Mouse (Mus musculus): ENCODE results near the gene Cacul1. TPM values are rescaled to one million over a fixed set of nuclear protein-coding genes. Genes with fewer than 3 reads are reported as not detected.
A peak's percentile ranks its signal among the peaks of the same experiment; 100 is the strongest.

The Cacul1 gene
- total RNA-seq, 2 experiments from 2014 or later = 42.3 to 44.7 TPM

DNA sequence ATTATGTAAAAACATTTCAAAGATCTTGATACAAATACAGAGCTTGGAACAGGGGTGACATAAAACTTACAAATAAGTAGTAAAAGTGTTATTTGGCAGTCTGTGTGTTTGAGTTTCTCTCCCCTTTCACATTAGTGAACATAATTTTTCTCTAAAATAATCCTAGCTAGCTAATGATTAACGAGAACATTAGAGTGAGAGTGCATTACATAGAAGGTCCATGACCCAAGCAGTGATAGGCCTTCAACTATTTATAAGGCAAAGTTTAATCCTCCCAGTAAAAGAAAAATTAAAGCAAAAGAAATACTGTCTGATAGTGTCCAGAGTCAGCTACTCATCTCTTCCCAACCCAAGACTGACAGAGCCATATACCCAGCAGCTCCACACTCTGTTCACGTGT, 48.9 kb downstream of the Cacul1 start:
- DNase-seq = no peak

DNA sequence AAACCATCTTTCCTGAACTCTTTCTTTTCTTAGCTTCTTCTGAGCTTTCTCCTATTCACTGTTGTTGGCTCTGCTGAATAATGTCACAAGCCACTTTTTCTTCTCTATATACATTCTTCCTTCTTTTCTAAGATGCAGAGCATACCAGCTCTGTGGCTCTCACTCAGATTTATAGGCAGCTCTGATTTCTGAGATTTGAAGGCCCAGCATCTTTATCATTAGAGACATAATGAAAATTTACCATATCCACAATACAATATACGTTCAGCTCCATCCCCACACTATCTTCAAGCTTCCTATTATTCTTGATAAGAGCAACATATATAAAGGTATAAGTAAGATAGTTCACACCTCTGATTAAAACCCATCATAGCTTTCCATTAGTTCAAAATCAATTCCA, 50.7 kb downstream of the Cacul1 start:
- no peak for DNase-seq

DNA sequence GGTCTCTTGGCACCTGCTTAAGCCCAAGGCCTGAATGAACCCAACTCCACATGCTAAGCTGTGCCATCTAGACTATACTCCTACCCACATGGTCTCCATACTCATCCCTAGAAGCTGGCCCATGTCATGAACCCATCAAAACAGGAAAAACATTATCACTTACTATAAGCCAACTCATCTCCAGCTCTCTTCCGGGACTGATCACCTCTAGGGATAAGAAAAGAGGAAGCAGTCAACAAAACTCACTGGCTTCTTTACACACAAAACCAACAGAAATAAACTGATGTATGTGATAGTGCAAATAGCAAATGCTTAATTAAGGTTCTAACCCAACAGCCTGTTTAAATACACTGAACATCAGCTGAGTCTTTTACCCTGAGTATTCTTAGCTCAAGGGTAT, 51.5 kb downstream of the Cacul1 start:
- no peak for DNase-seq

DNA sequence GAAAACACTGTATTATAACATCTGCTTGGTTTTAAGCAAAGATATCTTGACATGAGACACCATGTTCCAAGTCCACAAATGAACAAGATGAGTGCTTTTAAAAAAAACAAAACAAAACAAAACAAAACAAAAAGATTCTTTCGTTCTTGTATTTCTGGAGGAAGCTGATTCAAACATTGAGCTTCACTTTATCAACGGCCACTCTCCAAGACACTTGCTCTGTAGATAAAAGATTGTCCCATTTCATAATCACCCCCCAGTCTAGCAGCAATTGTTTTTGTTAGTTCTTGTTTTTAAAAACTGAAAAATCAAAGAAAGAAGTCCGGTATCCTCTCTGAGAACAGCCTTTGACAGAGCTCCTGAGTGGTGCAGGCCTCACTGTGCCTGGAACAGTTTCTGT, 52.2 kb downstream of the Cacul1 start:
- no peak for DNase-seq

DNA sequence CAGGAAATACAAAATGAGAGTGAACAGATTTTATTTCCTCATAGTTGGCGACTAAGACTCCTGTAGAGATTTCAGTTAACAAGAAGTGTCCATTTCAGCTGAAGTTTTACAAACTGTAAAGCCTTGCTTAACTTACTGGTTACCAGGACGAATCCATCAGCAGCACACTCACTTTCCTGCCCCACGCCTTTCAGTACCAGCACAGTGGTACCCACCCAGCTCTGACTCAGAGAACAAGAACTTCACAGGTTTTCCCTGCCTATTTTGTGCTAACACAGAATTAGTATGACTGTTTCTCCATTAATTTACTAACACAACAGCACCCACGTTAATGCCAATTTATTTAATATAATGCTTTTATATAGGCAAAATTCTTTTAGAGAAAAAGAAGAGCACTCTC, 53.9 kb downstream of the Cacul1 start:
- no peak for DNase-seq

DNA sequence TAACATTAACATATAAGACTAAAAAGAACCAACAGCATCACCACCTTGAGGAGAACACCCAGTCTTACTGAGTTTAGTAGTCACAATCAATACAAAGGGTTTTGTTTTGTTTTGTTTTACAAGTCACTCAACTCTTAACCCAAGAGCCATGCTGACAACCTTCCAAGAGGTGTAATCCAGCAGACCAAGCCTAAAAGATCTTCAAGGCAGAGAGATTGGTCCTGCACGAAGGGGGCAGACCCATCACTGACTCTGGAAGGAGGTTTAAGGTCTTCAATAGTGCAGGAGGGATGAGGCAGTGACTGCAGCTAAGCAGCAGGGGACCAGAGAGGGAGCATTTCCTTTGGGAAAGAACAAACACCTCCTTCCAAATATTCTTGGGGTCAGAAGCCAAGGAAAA, 55.7 kb downstream of the Cacul1 start:
- DNase-seq = no peak

DNA sequence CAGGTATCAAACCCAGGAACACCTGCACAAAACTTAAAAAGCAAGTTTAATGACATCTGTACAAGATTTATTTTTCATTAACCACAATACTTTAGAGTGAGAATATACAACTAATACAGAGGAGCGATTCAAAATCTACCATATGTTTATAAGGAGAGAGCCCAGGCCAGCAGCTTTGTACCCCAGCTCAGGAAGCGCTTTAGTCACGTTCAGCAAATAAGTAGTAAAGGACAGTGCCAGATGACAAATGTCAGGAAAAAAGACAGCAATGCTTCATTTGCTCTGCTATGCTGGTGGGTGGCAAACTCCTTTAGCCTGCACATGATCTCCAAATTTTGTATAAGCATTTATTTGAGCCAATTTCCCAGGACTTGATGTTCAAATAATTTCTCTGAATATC, 56.1 kb downstream of the Cacul1 start:
- no peak for DNase-seq

DNA sequence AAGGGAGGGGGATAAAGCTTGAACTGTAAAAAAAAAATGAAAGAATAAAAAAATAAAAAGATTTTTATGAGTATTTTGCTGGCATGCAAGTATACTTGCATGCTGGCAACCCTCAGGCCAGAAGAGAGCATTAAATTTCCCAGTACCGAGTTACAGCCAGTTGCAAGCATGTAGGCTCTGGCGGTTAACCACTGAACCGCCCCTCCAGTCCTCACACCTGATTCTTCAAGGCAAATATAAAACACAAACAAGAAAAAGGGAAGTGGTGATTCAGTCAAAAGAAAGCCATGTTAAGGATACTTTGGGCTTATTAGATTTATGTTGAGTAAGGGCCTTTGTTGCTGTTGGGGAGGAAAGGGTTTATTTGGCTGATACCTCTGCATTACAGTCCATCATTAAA, 60.7 kb downstream of the Cacul1 start:
- DNase-seq = no peak

DNA sequence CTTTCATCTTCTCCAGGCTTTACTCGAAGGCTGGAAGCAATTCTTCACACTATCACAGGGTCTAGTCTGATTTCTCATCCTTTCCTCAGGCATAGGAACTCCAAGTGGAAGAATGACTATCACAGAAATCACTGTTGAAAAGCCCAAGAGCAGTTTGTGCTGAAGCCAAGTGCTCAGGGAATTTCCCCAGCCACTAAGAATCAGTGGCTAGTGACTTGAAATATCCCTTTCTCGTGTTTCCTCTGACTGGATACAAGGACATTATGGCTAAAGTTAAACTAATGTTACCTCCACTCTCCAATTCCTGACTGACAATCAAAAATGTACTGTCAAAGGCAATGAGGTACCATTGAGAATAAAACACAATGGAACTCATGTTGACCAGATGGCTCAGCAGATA, 65.8 kb downstream of the Cacul1 start:
- DNase-seq = no peak

DNA sequence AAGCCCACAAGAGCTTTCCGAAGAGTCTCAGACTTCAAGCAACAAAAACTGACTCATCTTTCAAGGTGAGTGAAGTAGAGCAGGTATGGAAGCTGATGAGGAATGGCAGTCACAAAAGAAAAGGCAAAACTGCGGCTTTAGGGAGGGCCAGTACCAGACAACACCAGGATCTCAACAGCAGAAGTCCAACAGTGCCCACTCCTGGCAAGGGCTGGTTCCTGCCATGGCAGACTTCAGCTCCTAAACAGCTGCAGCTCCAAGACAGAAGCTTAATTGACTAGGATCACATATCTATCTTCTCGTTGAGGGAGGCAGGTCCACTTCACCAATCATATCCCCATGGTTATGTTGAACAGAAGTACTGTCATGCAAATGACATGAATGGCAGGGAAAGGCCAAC, 67.4 kb downstream of the Cacul1 start:
- DNase-seq = peak in 1 of 2 experiments; percentile 52

DNA sequence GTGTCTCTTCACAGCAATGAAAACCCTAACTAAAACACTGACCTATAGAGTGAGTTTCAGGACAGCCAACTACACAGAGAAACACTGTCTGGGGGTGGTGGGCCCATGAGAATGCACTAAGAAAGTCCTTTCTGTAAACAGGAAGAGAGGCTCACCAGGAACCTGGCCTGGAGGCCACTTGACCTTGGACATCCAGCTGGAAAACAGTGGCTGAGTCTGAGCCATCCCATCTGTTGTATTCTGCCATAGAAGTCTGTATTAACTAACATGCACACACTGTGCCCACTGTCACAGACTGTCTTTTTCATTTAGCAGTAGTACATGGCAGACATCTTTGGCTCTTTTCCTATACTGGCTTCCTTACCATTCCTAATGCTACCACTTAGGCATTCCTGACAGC, 80.6 kb downstream of the Cacul1 start:
- DNase-seq = no peak

DNA sequence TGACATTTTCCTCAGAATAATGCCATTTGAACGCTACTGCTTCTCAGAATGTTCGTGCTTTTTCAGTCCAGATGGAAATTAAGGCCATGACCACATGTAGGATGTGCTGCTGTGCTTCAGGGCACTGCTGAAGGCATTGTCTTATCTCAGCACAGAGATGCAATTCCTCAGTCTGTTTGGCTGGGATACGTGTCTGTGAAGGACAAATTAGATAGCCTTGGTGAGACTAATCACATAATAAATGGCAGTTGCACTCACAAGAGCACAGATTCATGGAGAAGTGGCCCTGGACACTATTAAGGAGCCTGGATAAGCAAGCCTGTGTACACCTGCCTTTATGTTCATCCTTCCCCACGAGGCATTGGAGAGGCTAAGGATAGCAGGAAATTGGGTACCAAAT, 83.7 kb downstream of the Cacul1 start:
- no peak for DNase-seq

DNA sequence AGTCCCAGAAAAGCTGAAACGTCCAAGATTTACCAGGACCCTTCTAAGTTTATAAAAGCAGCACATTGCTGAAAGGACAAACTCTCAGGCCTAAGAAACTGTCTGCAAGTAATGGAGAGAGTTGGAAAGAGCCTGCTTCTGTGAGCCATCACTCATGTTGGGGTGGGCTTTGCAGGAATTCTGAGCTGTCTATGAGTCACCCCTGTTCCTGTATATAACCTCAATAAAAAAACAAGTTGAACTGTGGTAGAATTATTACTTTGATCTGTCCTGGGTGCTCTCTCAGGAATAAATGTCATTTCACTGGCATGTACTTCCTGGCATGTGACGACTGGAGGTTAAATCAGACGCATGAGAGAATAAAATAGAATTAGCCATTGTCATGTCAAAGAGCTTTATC, 85.1 kb downstream of the Cacul1 start:
- no peak for DNase-seq

DNA sequence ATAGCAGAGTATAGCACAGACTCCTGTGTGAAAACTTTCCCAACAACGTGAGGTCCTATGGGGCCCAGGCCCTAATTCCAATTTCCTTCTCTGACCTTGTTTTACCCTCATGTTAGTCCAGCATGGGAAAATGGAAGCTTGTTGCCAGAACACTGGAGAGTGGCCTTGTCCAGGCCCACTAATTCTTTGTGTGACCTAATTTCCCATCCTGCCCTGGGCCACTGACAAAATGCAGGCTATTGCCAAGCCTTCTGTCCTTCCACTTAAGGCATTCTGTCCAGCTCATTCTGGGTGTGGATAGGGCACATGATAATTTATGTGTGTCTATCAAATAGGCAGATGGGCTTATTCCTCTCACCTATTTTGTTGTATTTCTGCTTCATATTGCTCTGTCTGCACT, 91.3 kb downstream of the Cacul1 start:
- peak; percentile 45 to 73 for DNase-seq

DNA sequence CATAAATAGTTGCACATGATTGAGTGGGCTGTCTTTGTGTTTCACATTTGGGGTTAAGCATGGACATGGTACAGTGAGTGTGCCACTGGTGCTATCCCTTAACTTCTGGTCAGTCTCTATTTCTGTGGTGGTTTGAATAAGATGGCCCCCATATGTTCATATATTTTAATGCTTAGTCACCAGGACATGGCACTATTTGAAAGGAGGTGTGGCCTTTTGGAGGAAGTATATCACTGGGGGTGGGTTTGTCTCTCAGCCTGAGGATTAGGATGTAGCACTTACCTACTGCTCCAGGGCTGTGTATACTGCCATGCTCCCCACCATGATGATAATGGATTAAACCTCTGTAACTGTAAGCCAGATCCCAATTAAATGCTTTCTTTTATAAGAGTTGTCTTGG, 95.6 kb downstream of the Cacul1 start:
- DNase-seq = no peak

DNA sequence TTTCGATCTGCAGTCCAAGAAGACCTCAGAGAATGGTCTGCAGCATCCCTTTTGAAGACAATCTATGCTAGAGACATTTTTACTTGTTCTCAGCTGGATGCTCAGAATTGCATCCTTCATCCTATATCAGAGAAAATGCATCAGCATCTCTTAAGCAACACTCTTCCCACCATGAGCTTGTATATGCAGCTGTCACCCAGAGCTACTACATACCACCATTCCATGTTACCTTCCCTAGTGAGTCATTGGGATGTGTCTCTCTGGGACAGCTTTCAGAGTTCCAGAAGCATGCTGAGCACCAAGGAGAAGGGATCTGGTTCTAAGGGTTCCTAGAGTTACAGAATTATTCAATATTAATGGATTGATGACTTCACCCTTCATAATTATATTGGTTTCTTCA, 102.0 kb downstream of the Cacul1 start:
- DNase-seq = no peak

DNA sequence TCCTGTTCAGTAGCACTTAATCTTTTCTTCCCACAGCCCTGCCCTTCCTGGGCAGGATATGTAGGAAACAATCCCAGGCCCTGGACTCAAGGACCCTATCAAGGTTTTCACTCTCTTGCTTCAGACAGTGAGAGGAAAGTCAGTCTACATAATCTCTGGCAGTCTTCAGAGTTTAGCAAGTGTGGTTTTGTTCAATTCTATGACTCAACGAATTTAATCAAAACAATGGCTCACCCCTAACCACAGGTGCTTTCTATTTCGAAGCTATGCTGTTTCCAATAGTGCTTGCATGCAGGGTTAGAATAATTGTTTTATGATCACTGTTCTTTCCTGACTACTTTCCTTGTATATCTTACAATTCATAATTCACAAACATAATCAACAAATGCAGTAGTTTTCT, 103.0 kb downstream of the Cacul1 start:
- no peak for DNase-seq

Small RNA genes within 50 kb of the gene (microRNA-seq; reads per million reads assigned to microRNA genes)
- gene Gm25238 = not detected

Other genes with a start within 250 kb of the Cacul1 start
- under 1 TPM; 0.23 to 0.50 TPM for gene Prlhr, start 112.7 kb downstream of the Cacul1 start, total RNA-seq (2021)
- gene Nanos1, start 175.0 kb upstream of the Cacul1 start, total RNA-seq (2021) = 1 to 10 TPM in 1 of 2 experiments, under 1 TPM in 1; 0.92 to 1.4 TPM
- gene Eif3a, start 209.6 kb upstream of the Cacul1 start, total RNA-seq (2021) = 100 to 1,000 TPM; 161 to 191 TPM
- 10 to 100 TPM; 40.1 to 42.9 TPM for gene Fam45a, start 230.6 kb upstream of the Cacul1 start, total RNA-seq (2021)